Mouse (Mus musculus): ENCODE results near the gene Pycr1.

Gene Pycr1

DNA sequence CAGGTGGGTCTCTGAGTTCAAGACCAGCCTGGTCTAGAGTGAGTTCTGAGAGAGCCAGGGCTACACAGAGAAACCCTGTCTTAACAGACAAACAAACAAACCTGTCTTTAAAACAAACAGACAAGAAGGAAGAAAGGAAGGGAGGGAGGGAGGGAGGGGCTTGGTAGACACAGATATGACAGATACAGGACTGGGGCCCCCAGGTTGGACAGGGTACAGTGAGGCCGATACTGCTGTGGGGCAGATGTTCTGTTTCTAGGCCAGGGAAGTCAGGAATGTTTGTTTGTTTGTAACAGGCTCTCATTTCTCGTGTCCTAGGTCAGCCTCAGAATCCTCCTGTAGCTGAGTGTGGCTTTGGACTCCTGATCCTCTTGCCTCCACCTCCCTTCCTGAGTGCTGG lies 40.0 kb downstream of the Pycr1 start:
- no peak for DNase-seq (ENCODE audit: low spot score)

DNA sequence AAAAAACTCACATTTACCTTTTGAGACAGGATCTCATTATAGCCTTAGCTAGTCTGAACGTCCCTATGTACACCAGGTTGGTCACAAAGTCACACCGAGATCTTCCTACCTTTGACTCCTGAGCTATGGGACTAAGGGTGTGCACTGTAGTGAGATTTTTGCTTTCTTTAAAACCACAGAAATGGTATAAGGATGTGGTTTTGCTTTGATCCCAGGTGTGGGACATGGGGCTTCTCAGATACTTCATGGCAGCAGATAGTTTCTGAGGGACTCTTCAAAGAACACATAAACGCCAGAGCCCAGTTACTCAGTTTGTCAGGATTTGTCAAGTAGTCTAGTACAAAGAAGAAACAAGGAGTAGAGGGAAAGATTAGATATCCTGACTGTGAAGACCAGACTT lies 42.9 kb downstream of the Pycr1 start:
- no peak for DNase-seq (ENCODE audit: low spot score)

DNA sequence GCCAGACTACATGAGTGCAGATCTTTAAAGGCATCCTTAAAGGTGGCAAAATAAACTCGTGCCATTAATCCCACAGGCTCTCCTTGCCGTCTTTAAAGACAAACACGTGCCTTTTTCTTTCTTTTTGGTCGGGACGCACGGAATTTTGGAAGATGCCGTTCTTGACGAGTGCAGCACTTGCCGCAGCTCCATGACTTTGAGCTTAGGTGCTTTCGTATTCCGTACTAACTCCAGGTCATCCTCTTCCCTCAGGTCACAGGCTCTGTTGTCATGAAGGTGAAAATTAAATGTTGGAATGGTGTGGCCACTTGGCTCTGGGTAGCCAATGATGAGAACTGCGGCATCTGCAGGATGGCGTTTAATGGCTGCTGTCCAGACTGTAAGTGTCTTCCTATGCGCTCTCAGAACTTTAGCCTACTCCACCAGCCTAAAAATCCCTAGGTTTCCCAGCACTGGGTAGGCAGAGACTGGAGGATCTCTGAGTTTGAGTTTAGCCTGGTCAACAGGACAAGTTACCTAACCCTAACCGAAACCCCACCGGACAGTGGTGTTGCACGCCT lies 44.5 kb downstream of the Pycr1 start:
- DNase-seq (ENCODE audit: low spot score), result no peak

- peak; percentile 93 for DNase-seq (ENCODE audit: low spot score)
These were observed 45.1 kb downstream of the Pycr1 start, which contains the start of the genes Alyref and Anapc11 for GRCm38 (mm10) chr11:120598283-120598989. Gene Alyref (minus strand): TSS chr11:120598365. Gene Anapc11 (plus strand): TSS chr11:120598421.

- DNase-seq (ENCODE audit: low spot score), result peak; percentile 61
These were observed 46.0 kb downstream of the Pycr1 start for GRCm38 (mm10) chr11:120597240-120598235.

- no peak for DNase-seq (ENCODE audit: low spot score)
These were observed 55.0 kb downstream of the Pycr1 start for GRCm38 (mm10) chr11:120588531-120588930.

All from testis, postnatal 14 days (tissue).